Mouse (Mus musculus): ENCODE results near the gene Coro1c.

The Coro1c gene

DNA sequence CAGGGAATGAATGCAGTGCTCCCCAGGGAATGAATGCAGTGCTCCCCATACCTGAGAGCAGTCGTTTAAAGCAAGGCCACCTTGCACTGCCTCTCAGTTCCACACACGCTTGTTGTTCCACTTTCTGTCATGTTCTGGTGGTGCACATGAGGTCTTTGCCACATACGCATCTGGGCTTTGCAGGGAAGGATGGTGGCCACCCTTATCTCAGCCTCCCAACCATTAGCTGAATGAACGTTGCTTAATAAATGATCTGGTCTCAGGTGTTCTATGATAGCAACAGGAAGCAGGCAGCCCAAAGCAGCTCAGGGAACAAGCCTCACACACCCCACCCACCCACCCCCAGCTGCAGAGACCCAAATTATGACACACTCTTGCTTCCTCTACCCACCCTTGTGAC lies 16.1 kb upstream of the Coro1c start:
- no peak for DNase-seq (ENCODE audit: low spot score in 2 of 2)

DNA sequence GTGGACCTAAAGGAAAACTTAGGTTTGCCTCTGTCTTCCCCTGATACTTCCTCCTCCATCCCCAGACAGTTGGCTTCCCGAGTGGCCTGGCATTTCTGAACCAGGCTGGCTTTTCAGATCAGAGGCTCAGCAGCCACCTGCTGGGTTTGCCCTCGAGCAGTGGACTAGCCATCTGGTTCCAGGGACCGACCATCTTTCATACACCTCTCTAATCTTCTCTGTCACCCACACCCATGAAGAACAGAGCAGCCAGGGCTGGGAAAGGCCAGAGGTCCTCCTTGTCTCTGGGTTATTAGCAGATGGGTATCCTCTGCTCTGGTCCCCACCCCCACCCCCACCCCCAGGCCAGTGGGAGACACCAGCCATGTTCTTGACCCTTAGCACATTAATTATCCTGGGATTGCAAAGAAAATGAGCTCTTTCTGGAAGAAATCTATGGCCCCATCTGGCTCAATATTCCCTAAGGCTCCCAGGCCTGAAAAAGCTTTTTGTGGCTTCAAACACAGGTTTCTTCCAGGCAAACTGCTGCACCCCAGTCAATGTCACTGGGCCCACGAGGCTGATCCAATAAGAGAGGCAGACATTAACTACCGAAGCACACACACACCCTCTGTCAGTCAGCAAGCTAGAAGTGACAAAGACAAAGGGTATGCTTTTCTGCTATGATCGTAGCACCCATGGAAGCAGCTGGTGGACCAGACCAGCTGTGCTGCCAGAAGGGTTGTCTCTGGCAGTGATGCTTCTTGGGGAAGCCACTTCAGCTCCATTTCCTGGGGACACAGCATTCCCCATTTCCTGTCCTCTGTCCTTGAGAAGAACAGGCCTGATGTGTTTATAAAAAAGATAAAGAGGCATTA lies 13.0 kb upstream of the Coro1c start:
- no peak for DNase-seq (ENCODE audit: low spot score in 2 of 2)

DNA sequence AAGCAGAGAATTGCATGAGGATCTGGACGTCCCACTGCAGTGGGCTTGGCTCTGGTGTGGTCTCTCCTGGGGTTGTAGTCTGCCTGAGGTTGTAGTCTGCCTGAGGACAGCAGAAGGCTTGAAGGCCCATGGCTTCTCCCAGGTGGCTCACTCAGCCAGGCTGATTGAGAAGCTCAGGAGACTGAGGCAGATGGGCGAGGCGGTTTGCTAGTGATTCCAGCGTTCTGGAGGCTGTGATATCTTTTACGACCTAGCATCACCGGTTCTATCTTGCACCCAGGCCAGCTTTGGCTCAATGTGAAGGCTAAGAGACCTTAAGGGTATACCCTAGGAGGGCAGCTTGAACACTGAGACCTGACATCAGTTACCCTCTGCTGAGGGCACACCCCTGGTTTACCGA lies 10.5 kb upstream of the Coro1c start:
- no peak for DNase-seq (ENCODE audit: low spot score in 2 of 2)

DNA sequence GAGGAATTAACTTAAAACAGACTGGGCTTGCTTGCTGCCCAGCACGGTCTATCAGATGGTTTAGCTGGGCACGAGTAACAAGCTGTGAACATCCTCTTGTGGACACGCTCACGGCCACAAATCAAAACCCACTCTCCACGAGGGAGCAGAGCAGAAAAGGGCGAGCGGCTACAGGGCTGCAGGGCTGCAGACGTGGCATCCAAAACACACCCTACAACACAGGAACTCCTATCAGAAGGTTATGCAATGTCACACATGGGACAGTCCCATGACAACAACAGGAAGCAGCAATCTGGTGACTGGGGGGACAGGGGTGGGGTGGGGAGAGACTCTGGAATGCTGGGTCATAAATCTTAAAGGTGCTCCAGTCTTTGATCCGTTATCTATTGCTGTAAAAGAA lies 10.1 kb upstream of the Coro1c start:
- no peak for DNase-seq (ENCODE audit: low spot score in 2 of 2)

DNA sequence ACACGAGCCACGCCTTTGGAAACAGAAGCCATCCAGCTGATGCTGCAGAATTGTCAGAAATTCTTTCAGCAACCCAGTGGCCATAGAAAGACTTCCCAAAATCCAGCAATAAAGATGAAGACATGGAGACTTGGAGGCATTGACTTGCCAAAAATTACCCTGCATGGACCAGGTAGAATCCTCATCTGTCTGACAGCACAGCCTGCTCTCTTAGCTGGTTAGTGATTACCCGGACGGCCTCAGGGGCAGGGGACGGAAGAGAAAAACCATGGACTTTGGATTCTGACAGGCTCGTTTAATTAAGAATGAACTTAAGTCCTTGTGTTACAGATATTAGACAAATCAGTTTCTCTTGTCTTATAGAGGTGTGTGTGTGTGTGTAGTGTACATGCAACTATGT lies 2.1 kb upstream of the Coro1c start:
- no peak for DNase-seq (ENCODE audit: low spot score in 2 of 2)

DNA sequence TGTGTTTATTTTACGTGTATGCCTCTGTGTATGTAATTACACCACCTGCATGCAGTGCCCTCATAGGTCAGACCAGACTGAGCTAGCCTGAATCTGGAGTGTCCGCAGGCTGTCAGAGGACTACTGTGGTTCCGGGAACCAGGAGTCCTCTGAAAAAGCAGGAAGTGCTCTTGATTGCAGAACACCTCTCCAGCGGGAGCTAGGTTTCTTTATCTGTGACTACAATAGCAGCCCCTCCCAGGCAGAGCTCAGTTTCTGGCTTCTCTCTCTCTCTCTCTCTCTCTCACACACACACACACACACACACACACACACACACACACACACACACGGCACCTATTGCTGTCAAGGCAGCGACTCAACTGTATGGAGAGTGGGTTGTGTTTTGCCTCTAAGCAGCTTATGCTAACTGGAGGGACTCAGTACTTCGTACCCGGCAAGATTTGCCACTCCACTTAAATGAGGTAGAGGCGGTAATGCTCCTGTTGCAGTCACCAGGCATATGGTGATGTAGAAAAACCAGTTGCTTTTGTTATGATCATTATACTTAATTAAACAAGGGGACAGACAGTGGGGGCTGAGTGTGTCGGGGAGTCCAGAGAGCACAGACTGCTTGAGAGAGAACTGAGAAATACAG lies 1.6 kb upstream of the Coro1c start:
- no peak for DNase-seq (ENCODE audit: low spot score in 2 of 2)

DNA sequence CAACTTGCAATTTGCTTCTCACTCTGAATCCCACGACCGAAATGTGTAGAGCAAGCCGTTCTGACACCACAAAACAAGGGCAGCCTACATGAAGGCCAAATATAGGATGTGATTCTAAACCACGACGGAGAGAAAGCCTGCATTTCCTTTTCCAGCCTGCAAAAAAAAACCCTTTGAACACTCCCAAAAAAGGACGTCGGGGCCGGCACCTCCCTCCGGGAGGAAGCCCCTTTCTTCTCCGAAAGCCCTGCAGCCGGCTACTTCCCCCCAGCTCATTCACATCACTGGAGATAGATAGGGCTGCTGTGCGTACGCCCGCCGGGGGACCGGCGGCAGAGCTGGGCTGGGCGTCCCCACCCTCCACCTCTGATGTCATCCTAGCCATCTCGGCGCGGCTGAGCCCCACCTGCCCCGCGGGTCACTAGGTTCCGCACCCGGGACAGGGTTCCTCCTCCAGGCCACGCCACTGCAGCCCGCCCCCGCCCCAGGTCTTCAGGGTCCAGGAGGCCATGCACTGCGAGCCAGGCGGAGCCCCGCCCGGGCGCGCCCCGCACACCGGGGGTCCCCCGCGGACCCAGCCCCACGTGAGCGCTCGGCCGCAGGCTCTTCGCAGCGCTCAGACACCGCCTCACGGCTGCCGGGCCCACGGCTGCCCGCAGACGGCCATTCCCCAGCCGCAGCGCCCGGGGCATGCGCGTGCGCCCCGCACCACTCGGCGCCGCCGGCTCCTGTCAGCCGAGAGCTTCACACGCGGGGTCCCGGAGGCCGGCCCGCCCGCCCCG lies 581 bp downstream of the Coro1c start:
- DNase-seq (ENCODE audit: low spot score in 2 of 2): peak in 1 of 2 experiments; percentile 48

DNA sequence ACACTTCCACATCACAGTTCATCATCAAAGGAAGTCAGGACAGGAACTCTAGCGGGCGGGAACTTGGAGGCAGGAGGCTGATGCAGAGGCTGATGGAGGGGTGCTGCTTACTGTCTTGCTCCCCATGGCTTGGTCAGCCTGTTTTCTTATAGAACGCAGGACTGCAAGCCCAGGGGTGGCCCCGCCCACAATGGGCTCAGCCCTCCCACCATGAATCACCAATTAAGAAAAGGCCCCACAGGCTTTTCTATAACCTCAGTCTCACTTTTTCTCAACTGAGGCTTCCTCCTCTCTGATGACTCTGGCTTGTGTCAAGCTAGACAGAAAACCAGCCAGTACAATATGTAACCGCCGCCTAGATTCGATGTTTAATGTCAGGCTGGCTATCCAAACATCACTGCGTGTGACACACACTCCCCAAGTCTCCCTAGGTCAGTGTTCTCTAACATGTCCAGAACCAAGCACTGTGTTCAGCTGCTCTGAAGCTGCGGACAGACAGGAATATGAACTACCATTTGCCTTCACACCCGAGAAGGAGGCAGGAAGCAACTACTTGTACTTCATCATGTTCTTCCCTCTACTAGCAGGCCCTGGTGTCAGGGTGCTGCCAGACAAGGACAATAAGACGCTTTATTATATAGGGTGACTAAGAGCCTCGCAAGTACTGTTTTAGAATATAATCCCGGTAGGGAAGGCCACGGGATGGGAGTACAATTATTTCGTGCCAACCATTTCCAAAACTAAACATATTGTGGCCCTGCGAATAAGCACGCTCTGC lies 1.4 kb downstream of the Coro1c start:
- DNase-seq (ENCODE audit: low spot score in 2 of 2): no peak

DNA sequence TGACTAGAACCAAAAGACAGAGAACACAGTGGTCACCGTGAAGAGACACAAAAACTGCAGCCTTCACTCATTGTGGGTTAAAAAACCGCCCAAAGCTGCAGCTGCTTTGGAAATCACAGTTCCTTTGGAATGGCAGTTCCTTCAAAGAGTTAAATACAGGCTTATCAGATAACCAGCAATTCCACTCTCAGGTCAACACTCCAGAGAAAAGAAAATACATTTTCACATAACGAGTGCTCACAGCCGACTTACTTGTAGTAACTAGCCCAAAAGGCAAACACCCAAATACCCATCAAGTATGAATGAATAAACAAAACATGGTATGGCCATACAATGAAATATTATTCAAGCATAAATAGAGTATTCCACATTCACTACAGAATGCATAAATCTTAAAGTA lies 3.6 kb downstream of the Coro1c start:
- DNase-seq (ENCODE audit: low spot score in 2 of 2): no peak

DNA sequence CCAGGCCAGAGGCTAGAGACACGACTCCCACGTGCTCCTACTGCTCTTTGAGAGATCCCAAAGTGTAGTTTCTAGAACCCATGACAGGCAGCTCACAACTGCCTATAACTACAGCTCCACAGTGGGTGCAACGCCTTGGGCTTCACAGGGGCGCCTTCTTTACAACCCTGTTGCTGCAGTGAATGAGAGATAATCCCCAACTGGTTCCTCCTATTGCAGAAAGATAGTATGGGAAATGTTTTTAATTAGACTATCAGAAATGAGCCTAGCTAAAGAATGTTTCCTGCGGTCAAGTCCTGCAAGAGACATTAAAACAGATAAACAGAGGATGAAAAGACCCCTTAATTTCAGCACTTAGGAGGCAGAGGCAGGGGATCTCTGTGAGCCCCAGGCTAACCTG lies 5.6 kb downstream of the Coro1c start:
- no peak for DNase-seq (ENCODE audit: low spot score in 2 of 2)

DNA sequence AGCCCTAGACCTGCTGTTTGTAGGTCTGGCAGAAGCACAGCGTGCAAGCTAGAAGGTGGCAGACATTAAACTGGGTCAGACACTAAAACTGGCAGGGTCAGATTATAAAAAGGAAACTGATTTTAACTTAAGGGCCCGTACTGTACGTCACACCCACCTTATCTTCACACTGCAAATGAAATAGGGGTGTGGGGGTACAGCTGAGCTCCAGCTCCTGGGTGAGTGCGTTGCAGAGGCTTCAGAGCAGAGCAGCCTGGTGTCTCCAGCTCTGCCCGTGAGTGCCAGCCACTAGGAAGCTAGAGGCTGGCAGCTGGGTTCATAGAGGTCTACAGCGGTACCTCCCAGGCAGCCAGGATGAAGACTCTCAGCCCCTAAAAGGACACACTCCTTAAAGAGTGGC lies 6.5 kb downstream of the Coro1c start:
- no peak for DNase-seq (ENCODE audit: low spot score in 2 of 2)

DNA sequence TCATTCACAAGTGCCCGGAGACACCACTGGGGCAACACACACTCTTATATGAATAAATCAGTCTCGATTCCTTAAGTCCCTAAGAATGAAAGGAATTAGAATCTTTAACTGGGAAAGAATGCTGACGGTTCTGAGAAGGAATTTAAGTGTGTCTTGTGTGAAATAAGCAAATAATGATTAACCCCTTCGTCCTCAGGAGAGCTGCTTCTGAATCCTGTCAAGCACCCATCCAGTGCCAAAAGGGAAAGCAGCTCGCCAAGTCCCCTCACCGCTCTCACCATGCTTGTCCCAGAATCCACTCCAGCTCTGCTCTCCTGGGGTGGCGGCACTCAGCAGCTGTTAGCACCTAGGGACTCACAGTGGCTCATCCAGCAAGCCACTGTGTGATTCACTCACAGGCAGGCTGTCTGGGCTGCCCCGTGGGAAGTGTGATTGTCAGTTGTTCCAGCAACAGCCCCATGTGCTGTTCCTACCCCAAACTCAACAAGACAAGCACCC lies 7.4 kb downstream of the Coro1c start:
- no peak for DNase-seq (ENCODE audit: low spot score in 2 of 2)

DNA sequence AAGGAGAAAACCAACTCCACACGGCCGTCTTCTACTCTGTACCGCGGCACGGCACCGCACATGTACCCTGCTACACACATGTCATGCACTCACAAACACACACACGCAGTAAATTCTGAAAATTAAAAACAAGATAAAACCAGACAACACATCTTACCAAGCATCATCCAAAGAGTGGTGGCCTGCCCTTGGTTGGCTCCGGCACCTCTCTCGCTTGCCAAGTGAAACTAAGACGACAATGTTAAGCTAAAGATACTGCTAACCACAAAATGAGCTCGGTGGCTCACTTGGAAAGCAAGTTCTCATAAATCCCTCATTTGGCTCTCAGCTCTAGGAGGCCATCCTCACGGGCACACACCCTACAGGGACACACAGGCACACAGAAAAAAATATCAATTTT lies 9.0 kb downstream of the Coro1c start:
- DNase-seq (ENCODE audit: low spot score in 2 of 2): no peak

DNA sequence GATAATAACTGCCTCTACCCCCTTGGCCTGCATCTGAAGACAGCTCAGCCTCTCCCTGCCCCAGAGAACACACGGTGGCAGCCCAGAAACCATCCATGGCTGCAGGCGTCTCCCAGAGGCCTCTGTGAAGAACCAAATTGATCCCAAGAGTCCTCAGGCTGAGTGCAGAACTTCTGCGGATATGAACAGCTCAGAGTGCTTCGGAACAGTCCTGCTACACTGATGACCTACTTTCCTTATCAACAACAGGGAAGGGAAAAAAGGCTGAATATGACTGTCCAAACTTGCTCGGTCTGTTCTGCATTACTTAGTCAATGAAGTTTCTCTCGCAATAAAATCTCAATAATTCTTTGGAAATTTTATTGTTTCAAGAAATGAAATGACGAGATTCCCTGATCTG lies 16.6 kb downstream of the Coro1c start:
- DNase-seq (ENCODE audit: low spot score in 2 of 2): no peak

DNA sequence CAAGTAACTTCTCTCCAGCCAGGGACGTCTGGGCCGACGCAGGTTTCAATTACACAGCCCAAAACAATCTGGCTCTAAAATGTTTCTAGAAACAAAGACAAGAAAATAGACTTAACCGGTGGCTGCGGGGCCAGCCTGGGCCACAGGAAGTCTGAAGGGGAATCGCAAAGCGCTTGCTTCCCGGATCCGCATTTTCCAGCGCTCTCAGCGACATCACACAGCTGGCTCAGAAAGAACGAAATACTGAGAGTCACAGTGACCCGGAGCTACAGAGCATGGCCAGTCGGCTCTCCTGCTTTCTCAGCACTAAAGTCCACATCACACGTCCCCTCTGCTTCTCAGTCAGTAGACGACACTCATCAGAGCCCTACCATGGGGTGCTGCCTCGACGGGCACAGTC lies 17.7 kb downstream of the Coro1c start:
- no peak for DNase-seq (ENCODE audit: low spot score in 2 of 2)

DNA sequence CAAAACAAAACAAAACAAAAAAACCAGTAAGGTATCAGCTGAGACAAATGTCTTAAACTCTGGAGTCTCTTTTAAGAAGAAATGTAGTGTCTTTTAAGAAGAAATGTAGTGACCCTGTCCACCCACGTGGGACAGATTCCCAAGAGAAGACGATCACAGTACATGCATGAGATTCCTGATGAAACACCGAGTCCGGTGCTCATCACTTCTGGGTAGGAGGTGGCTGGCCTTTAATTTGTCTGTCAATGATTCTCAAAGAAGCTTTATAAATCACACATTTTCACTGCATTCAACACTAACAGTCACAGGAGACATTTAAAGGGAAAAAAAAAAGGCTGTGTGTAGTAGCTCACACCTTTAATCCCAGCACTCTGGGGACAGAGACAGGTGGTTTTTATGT lies 18.6 kb downstream of the Coro1c start:
- DNase-seq (ENCODE audit: low spot score in 2 of 2): no peak

DNA sequence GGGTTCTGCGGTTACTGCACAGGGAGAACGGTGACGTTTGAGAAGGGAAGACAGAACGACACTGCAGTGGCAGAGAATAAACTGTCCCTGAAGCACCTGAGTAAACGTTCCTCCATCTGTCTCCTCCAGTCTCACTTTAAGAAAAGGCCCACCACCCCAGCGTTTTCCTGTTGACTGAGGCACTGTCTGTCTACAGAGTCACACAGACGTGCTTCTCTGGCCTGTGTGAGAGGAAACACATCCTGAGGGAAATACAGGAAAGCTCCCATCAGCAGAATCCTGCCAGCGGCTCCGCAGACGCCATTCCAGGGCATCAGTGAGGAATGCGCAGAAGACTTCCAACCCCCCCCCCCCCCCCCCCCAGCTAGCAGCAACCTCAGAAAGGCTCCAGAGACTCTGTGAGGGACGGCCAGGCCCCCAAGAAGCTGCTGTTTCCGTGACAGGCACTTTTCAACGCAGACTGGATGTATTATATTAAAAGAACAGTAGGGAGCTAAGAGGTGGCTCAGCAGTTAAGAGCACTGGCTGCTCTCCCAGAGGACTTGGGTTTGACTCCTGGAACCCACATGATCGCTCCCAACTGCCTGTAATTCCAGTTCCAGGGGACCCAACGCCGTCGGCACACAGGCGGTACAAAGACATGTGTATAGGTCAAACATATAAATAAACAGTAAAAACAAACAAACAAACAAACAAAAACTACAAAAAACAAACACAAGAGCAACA lies 19.2 kb downstream of the Coro1c start:
- DNase-seq (ENCODE audit: low spot score in 2 of 2): no peak

DNA sequence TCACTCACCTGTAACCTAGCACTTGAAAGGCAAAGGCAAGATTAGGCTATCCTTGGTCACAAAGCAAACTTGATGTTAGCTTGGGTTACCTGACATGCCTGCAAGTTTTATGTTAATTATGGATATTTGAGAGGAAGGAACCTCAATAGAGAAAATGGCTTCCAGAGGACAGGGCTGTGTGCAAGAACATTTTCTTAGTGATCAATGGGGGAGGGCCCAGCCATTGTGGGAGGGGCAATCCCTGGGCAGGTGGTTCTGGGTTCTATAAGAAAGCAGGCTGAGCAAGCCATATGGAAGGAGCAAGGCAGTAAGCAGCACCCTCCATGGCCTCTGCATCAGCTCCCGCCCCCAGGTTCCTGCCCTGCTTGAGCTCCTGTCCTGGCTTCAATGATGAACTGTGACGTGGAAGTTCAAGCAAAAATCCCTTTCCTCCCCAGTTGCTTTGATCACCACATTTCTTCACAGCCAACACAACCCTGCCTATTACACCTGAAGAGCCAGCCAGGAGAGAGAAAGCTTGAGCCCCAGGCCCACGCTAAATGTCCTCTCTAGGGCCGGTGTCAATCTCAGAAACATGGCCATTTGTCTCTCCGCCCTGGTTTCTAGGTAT lies 20.3 kb downstream of the Coro1c start:
- no peak for DNase-seq (ENCODE audit: low spot score in 2 of 2)

DNA sequence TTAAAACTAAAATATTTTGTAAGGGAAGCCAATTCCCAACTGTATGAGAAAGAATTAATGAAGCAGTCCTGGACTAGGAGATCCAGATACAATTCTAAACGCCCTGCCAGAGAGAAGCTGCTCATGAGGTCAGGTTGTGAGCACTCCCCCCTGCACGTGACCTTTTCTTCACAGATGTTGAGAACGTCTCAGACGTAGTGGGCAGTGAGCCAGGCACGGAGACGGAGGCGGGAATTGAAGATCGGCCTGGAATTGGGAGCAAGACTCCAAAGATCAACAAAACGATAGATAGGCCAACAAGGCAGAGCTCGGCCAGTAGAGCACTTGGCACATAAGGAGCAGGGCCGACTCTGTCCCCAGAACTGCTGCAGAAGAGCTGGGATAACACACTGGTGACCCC lies 21.4 kb downstream of the Coro1c start:
- DNase-seq (ENCODE audit: low spot score in 2 of 2): no peak

DNA sequence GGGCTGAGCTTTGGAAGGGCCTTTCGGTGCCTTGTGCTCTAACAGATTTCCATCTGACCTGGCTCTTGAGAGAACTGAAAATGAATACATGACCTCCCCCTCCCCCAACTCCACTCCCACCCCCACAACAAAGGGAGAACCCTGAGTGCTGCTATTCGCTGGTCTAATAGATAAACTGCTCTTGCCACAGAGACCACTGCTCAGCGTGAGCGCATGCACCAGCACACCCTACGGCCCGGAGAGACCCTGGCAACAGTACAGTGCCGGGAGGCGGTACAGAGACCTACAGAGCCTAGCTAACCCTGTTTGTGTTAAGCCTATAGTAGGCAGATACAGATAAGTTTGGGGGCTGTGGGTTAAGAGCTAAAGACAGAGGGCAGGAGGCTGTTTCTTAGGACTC lies 22.9 kb downstream of the Coro1c start:
- DNase-seq (ENCODE audit: low spot score in 2 of 2): no peak

DNA sequence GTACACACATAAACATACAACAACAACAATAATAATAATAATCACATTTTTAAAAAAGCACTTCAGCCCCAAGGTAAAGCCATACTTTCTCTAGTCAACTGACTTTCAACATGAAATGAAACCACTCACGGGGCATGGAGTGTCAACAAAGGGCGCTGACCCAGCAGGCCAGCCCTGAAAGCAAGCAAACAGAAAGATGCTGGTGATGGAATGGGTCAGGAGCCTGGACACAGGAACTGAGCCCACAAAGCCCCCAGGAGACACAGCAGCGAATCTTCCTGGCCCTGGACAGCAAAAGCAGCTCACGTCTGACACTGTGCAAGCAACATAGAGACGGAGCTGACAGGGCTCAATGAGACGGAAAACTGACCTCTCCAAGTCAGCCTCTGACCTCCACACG lies 23.8 kb downstream of the Coro1c start:
- no peak for DNase-seq (ENCODE audit: low spot score in 2 of 2)

All from frontal cortex, postnatal 14 days (tissue).